In the genomic region with DNA sequence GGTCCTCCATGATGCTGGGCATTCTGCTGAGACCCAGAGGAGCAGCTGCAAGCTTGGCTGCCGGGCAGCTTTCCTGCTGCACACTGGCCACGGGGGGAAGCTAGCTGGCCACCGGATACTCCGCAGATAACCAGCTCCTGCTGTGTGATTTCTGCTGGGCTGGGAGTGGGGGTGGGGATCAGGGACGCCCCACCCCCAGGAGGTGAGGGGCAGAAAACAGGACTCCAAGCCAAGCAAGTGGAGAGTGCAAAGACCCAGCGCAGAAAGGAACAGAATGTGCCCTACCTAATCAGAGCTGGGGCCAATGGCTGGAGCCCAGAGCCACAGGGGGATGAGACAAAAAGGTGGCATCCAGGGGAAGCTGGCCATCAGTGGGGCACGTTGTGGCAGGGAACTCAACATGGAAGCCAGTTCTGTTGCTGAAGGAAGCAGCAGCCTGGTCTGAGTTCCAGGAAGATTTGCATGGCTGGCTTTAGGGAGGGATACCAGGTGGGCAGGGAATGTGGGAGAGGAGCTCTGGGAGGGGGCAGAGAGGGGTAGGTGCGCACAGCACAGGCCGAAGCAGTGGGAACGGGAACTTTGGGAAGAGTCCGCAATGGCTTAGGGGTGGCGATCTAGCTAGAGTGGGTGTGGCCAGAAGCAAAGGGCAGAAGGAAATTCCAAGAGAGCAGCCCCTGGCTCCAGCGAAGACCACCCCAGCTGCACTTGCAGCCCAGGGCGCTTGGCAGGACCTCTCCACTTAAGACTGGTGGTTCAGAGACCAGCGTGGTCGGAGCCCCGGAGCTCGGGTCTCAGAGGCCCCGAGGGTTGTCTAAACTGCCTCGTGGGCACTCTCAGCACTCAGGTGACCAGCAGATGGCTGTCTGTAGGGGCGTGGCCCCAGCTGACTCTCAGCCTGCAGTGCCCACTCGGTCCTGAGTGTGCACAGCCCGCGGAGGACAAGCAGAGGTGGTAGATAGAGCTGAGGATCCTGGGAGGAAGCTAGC, we compare ENCODE assay signal across 9 mouse cellular contexts.
DNase-seq lines count a peak whose midpoint lies in the region; ATAC-seq and TF ChIP-seq lines count a peak whose summit lies in the region.
"Had no signal": no experiment of that assay in that cellular context is flagged by ENCODE, and none has a peak within 500 bp of the region (broad histone marks: within the 10 kb centered on the region; RNA-seq: fewer than 3 reads in every experiment).

No protein-coding gene starts in this region.

- intact Hi-C loops in left cerebral cortex, postnatal 4 days (cut with DNase I), result loop anchor here (10.0 kb wide), 1 partner anchor 242 kb away; the partner anchor contains the start of gene Ier5l
- intact Hi-C loops in left cerebral cortex, postnatal 14 days (cut with DNase I), result loop anchor here (5.0 kb wide), 3 partner anchors 40 to 245 kb away; partner anchors contain the start of gene Ier5l

- no peaks in the 10 kb centered on the region for H3K9me3 ChIP-seq in heart, embryonic 11.5 days (replicated peaks; ENCODE audit: control insufficient read depth, low read length)
- H3K9me3 ChIP-seq in kidney, embryonic 14.5 days (ENCODE audit: control insufficient read depth, low read length), result no peaks in the 10 kb centered on the region
- no peaks in the 10 kb centered on the region for H3K9me3 ChIP-seq in lung, postnatal 0 days (ENCODE audit: low read length)
- H3K9me3 ChIP-seq in stomach, postnatal 0 days (ENCODE audit: control insufficient read depth, low read length), result no peaks in the 10 kb centered on the region

- TF ChIP-seq EP300 in lung, postnatal 0 days (IDR thresholded peaks at IDR 0.05), result peak; percentile 80
- TF ChIP-seq EP300 in stomach, postnatal 0 days (optimal IDR thresholded peaks at IDR 0.05), result no peak

- H3K27ac ChIP-seq in heart, embryonic 11.5 days (ENCODE audit: low read depth, low read length), result peak overlapping the region; percentile 95
- H3K27ac ChIP-seq in kidney, embryonic 14.5 days (ENCODE audit: low read depth, low read length), result peak overlapping the region; percentile 100
- peak overlapping the region; percentile 96 for H3K27ac ChIP-seq in lung, postnatal 0 days (ENCODE audit: low read length)
- H3K27ac ChIP-seq in stomach, postnatal 0 days (replicated peaks), result peak overlapping the region; percentile 98

- H3K36me3 ChIP-seq in heart, embryonic 11.5 days (ENCODE audit: control insufficient read depth, insufficient read depth, low read length), result no peaks in the 10 kb centered on the region
- H3K36me3 ChIP-seq in kidney, embryonic 14.5 days (ENCODE audit: control insufficient read depth, insufficient read depth, low read length), result no peaks in the 10 kb centered on the region
- H3K36me3 ChIP-seq in lung, postnatal 0 days (ENCODE audit: insufficient read depth, low read length), result no peaks in the 10 kb centered on the region
- no peaks in the 10 kb centered on the region for H3K36me3 ChIP-seq in stomach, postnatal 0 days (ENCODE audit: control insufficient read depth, insufficient read depth, low read length)

- H3K27me3 ChIP-seq in heart, embryonic 11.5 days (ENCODE audit: control insufficient read depth, insufficient read depth, low read length), result no peaks in the 10 kb centered on the region
- H3K27me3 ChIP-seq in kidney, embryonic 14.5 days (ENCODE audit: control insufficient read depth, insufficient read depth, low read length), result no peaks in the 10 kb centered on the region
- no peaks in the 10 kb centered on the region for H3K27me3 ChIP-seq in lung, postnatal 0 days (replicated peaks; ENCODE audit: insufficient read depth, low read length)
- H3K27me3 ChIP-seq in stomach, postnatal 0 days (ENCODE audit: control insufficient read depth, insufficient read depth, low read length), result no peaks in the 10 kb centered on the region
- H3K27me3 ChIP-seq: Patski had no signal

- peaks cover 68% of the 10 kb centered on the region for H3K4me1 ChIP-seq in heart, embryonic 11.5 days (ENCODE audit: control insufficient read depth, insufficient read depth, low read length)
- peaks cover 71% of the 10 kb centered on the region for H3K4me1 ChIP-seq in kidney, embryonic 14.5 days (ENCODE audit: control insufficient read depth, insufficient read depth, low read length)
- peaks cover 44% of the 10 kb centered on the region for H3K4me1 ChIP-seq in lung, postnatal 0 days (ENCODE audit: insufficient read depth, low read depth, low read length)
- peaks cover 36% of the 10 kb centered on the region for H3K4me1 ChIP-seq in stomach, postnatal 0 days (replicated peaks; ENCODE audit: control insufficient read depth, insufficient read depth)

- H3K9ac ChIP-seq in heart, embryonic 11.5 days (ENCODE audit: low read depth, low read length), result peak overlapping the region; percentile 77
- peak overlapping the region; percentile 53 for H3K9ac ChIP-seq in kidney, embryonic 14.5 days (ENCODE audit: low read depth, low read length)
- peak overlapping the region; percentile 26; the same call in 1 of the 2 replicates for H3K9ac ChIP-seq in lung, postnatal 0 days (replicated peaks; ENCODE audit: low read depth)
- peak overlapping the region; percentile 45 for H3K9ac ChIP-seq in stomach, postnatal 0 days (ENCODE audit: low read length)

- peak overlapping the region; percentile 18; the same call in 1 of the 2 replicates for H3K4me3 ChIP-seq in heart, embryonic 11.5 days (ENCODE audit: low read depth, low read length)
- H3K4me3 ChIP-seq in kidney, embryonic 14.5 days (ENCODE audit: low read length), result peak overlapping the region; percentile 18
- H3K4me3 ChIP-seq in lung, postnatal 0 days (ENCODE audit: low read depth, low read length), result no peak overlapping the region
- H3K4me3 ChIP-seq in stomach, postnatal 0 days (ENCODE audit: low read depth, low read length), result no peak overlapping the region

- peak; percentile 64 for DNase-seq in left cerebral cortex, postnatal 4 days
- DNase-seq in left cerebral cortex, postnatal 14 days (ENCODE audit: low spot score in 2 of 2), result no peak
- peak; percentile 85 for DNase-seq in embryo, embryonic 11 days
- DNase-seq in lung, postnatal 0 days (ENCODE audit: low spot score), result peak; percentile 80
- DNase-seq in stomach, postnatal 0 days (ENCODE audit: low spot score), result peak; percentile 75
- no peak for DNase-seq in layer of hippocampus, postnatal 36 days

- peak overlapping the region; percentile 63 for H3K4me2 ChIP-seq in heart, embryonic 11.5 days
- peak overlapping the region; percentile 56 for H3K4me2 ChIP-seq in kidney, embryonic 14.5 days (replicated peaks; ENCODE audit: low read depth, low read length)
- H3K4me2 ChIP-seq in lung, postnatal 0 days (replicated peaks; ENCODE audit: low read depth, low read length), result peak overlapping the region; percentile 59
- H3K4me2 ChIP-seq in stomach, postnatal 0 days (replicated peaks; ENCODE audit: low read depth), result peak overlapping the region; percentile 60

- WGBS in heart, embryonic 11.5 days (ENCODE audit: insufficient replicate concordance), result under 1% methylated on average over 24 of the region's 24 CpGs
- WGBS in kidney, embryonic 14.5 days, result 1% methylated on average over 24 of the region's 24 CpGs
- WGBS in lung, postnatal 0 days, result 3% methylated on average over 24 of the region's 24 CpGs
- WGBS in stomach, postnatal 0 days, result 5% methylated on average over 24 of the region's 24 CpGs

- ATAC-seq in heart, embryonic 11.5 days (replicated peaks; ENCODE audit: insufficient number of reproducible peaks, low FRiP score, low TSS enrichment), result peak; percentile 23; the same call in 1 of the 2 replicates
- ATAC-seq in kidney, embryonic 14.5 days (ENCODE audit: low FRiP score, low TSS enrichment), result peak; percentile 21
- ATAC-seq in lung, postnatal 0 days, result peak; percentile 55
- ATAC-seq in stomach, postnatal 0 days (ENCODE audit: low FRiP score, low TSS enrichment), result peak; percentile 47

- TF ChIP-seq CTCF in lung, postnatal 0 days (IDR thresholded peaks at IDR 0.05), result peak; percentile 46
- peak; percentile 30 for TF ChIP-seq CTCF in stomach, postnatal 0 days (IDR thresholded peaks at IDR 0.05; ENCODE audit: low read depth)

Comparison
In these comparisons a context has a peak if more than half of its experiments do, and no peak if none do; other contexts are left out.
1. DNase-seq: peak in left cerebral cortex, postnatal 4 days (single experiment), embryo, embryonic 11 days (single experiment), lung, postnatal 0 days (single experiment) and stomach, postnatal 0 days (single experiment); none in left cerebral cortex, postnatal 14 days (0 of 2) and layer of hippocampus, postnatal 36 days (0 of 2).
2. H3K4me3 ChIP-seq: peak in heart, embryonic 11.5 days (single experiment) and kidney, embryonic 14.5 days (single experiment); none in lung, postnatal 0 days (single experiment) and stomach, postnatal 0 days (single experiment).
3. H3K9ac ChIP-seq: peak in every context shown above with its lines; median percentile 77 in heart, embryonic 11.5 days; 53 in kidney, embryonic 14.5 days; 45 in stomach, postnatal 0 days; 26 in lung, postnatal 0 days.
4. Peak in every context shown above with its lines, with median percentiles within 50 percentile points of each other: ATAC-seq, H3K27ac ChIP-seq and H3K4me2 ChIP-seq.